Mouse (Mus musculus) telencephalon, adult 2 months (tissue): Measurements from ENCODE around the gene Avpr1a.

ENCODE experiments used
- DNase-seq: peaks from one replicate; pipeline ENCODE4 v3.0.0-alpha.2; 2011; ENCODE audit warnings: low read depth, low spot score

Avpr1a gene

GRCm38 (mm10) chr10:122447861-122448716, at the start of gene Avpr1a:
Gene Avpr1a, plus strand, starts transcription at chr10:122448499.
- DNase-seq, result no peak

GRCm38 (mm10) chr10:122402270-122402669, 46.0 kb upstream of the Avpr1a start:
- no peak for DNase-seq

- no peak for DNase-seq
Measured at GRCm38 (mm10) chr10:122406333-122406732, 42.0 kb upstream of the Avpr1a start.

GRCm38 (mm10) chr10:122408697-122409409, 39.4 kb upstream of the Avpr1a start:
- DNase-seq, result no peak

- no peak for DNase-seq
Measured at GRCm38 (mm10) chr10:122410791-122411190, 37.5 kb upstream of the Avpr1a start.

- DNase-seq, result no peak
Measured at GRCm38 (mm10) chr10:122432690-122433089, 15.6 kb upstream of the Avpr1a start.

GRCm38 (mm10) chr10:122447275-122447674, 1.0 kb upstream of the Avpr1a start:
- DNase-seq, result peak; percentile 62

GRCm38 (mm10) chr10:122448717-122449611, 665 bp downstream of the Avpr1a start:
- no peak for DNase-seq

GRCm38 (mm10) chr10:122449856-122450255, 1.6 kb downstream of the Avpr1a start:
- DNase-seq, result no peak

GRCm38 (mm10) chr10:122453466-122453865, 5.2 kb downstream of the Avpr1a start:
- no peak for DNase-seq

GRCm38 (mm10) chr10:122455793-122456192, 7.5 kb downstream of the Avpr1a start:
- no peak for DNase-seq

GRCm38 (mm10) chr10:122476846-122477245, 28.5 kb downstream of the Avpr1a start:
- DNase-seq, result no peak

- no peak for DNase-seq
Measured at GRCm38 (mm10) chr10:122498551-122498950, 50.3 kb downstream of the Avpr1a start.

GRCm38 (mm10) chr10:122499306-122499705, 51.0 kb downstream of the Avpr1a start:
- DNase-seq, result no peak
